Mouse (Mus musculus): ENCODE measurements at regions not wholly inside any gene's neighbourhood (a gene's known extent, or its start where the extent isn't known, plus 50 kb on each side); places are given as distances from the start of the nearest gene placed in this dataset.

- no peak for TF ChIP-seq CTCF (IDR thresholded peaks at IDR 0.05)
- no peak for TF ChIP-seq EP300 (IDR thresholded peaks at IDR 0.05)
Observed at GRCm38 (mm10) chr3:63553426-63553825, 69.7 kb upstream of the Gm34302 start.
